8 mouse cellular contexts compared by ENCODE assay signal in the genomic region with DNA sequence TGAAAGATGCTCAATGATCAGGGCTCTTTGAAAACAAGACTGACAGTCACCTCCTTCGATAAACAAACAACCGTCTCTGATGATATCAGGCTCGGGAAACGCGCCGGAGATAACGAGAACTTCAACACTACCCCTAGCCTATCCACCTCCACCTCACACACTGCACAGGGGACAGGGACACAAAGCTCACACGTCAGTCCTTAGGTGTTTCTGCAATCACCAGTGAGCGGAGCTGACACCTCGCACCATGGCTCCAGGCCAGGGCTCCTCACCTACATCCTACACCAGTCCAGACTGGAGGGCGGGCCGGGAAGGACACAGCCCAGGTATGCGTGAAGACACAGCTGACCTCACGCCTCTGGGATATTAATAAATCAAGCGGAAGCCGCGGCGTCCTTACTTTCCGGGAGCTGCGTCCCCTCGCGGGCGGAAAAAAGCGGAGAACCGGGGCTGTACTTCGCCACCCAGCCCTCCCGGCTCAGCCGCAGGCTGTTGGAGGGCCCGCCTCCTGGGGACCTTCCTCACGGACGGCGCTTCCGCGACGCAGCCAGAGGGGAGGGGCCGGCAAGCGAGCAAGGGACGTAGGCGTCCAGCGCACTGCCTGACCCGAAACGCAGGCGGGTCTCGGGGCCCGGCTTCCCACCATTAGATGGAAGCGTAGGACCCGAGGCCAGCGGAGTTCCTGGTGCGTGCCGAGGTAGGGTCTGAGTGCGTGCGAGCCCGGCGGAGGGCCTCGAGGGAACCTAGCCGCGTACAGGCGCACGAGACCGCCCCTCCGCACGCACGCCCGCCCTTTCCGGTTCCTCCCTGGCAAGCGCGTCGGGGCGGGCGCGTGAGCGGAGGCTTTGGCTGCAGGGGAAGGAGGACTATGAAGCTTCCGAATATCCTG. TPM values are rescaled to one million over a fixed set of nuclear protein-coding genes. Genes with fewer than 3 reads are reported as not detected.
A peak's percentile ranks its signal among the peaks of the same experiment; 100 is the strongest.
DNase-seq lines count a peak whose midpoint lies in the region; ATAC-seq lines count a peak whose summit lies in the region.

Ak6 (plus strand) TSS at position 430 of the 889 bp plus-strand sequence.
Rad17 (minus strand) TSS at position 502 of the 889 bp plus-strand sequence.

- peak within 1 kb of the TSS; percentile 79 for H3K4me3 ChIP-seq in hindbrain, embryonic 15.5 days
- H3K4me3 ChIP-seq in macrophage (ENCODE audit: inconsistent target): peak within 1 kb of the TSS; percentile 99

- DNase-seq in T-cell, adult 2 months (ENCODE audit: low spot score): peak; percentile 94
- DNase-seq in cerebellum, postnatal 36 days: peak; percentile 97 to 98
- peak; percentile 95 to 98 for DNase-seq in frontal cortex, postnatal 36 days (ENCODE audit: low spot score in 2 of 2)
- DNase-seq in left cerebral cortex, adult 18-20 months (ENCODE audit: low spot score in 2 of 2): peak; percentile 93 to 98
- DNase-seq in right cerebral cortex, adult 18-20 months: peak; percentile 94
- peak; percentile 87 for DNase-seq in urinary bladder, postnatal 10 days (ENCODE audit: low spot score)

- peaks cover 15% of the 10 kb centered on the region for H3K4me1 ChIP-seq in hindbrain, embryonic 15.5 days (replicated peaks)

- peaks cover 19% of the 10 kb centered on the region for H3K36me3 ChIP-seq in hindbrain, embryonic 15.5 days
- 0 out of 2 replicates have a peak, but pooled peaks cover 1% of the 10 kb centered on the region for H3K36me3 ChIP-seq in macrophage (ENCODE audit: inconsistent target)

- under 1% methylated on average over 61 of the region's 73 CpGs for whole genome bisulfite sequencing in hindbrain, embryonic 15.5 days
- under 1% methylated on average over 72 of the region's 73 CpGs for WGBS in macrophage (ENCODE audit: missing documents)

- peak; percentile 98 for ATAC-seq in hindbrain, embryonic 15.5 days (ENCODE audit: low FRiP score, low read depth)

- no peaks in the 10 kb centered on the region for H3K27me3 ChIP-seq in hindbrain, embryonic 15.5 days

- peaks cover 74% of the 10 kb centered on the region for H3K79me2 ChIP-seq in macrophage (ENCODE audit: inconsistent target)

- H3K9ac ChIP-seq in hindbrain, embryonic 15.5 days: peak within 1 kb of the TSS; percentile 73

- no peaks in the 10 kb centered on the region for H3K9me3 ChIP-seq in hindbrain, embryonic 15.5 days

- H3K27ac ChIP-seq in hindbrain, embryonic 15.5 days (replicated peaks): peak within 1 kb of the TSS; percentile 98
- peak within 1 kb of the TSS; percentile 70 for H3K27ac ChIP-seq in macrophage

- peak within 1 kb of the TSS; percentile 76 for H3K4me2 ChIP-seq in hindbrain, embryonic 15.5 days

RNA-seq across cellular contexts. Expression of gene Ak6, which starts in this region (rescaled TPM):
- polyA plus RNA-seq in hindbrain, embryonic 15.5 days (2015; fragmentation: Nextera tagmentation; extraction: Ambion mirVana): 297 and 302 TPM in 2 replicates
- total RNA-seq in left cerebral cortex, adult 18-20 months (2021): 10 to 100 TPM; 86.9 to 96.2 TPM
- total RNA-seq in macrophage (2018; cell fraction: chromatin; rRNA removed): 10 to 100 TPM in 20 of 26 experiments, 1 to 10 TPM in 6; 6.1 to 35.7 (median 17.9) TPM
- total RNA-seq in macrophage (2018; cell fraction: cytosol; rRNA removed): 100 to 1,000 TPM in 3 of 26 experiments, 10 to 100 TPM in 23; 72.7 to 110 (median 85.0) TPM
- total RNA-seq in macrophage (2018; cell fraction: nucleus; rRNA removed): 10 to 100 TPM; 11.9 to 58.2 (median 31.1) TPM
- 94.8 to 163 TPM (median 124 TPM) in 3 replicates for polyA plus RNA-seq in macrophage (2018)

RNA-seq across cellular contexts. Expression of gene Rad17, which starts in this region (rescaled TPM):
- polyA plus RNA-seq in hindbrain, embryonic 15.5 days (2015; fragmentation: Nextera tagmentation; extraction: Ambion mirVana): 15.7 and 16.8 TPM in 2 replicates
- total RNA-seq in left cerebral cortex, adult 18-20 months (2021): 10 to 100 TPM; 14.8 to 15.1 TPM
- 10 to 100 TPM; 15.5 to 67.9 (median 40.6) TPM for total RNA-seq in macrophage (2018; cell fraction: chromatin; rRNA removed)
- total RNA-seq in macrophage (2018; cell fraction: cytosol; rRNA removed): 10 to 100 TPM; 15.6 to 27.7 (median 23.7) TPM
- 10 to 100 TPM; 14.2 to 49.6 (median 26.8) TPM for total RNA-seq in macrophage (2018; cell fraction: nucleus; rRNA removed)
- polyA plus RNA-seq in macrophage (2018): 19.7 to 30.9 TPM (median 22.6 TPM) in 3 replicates

Comparison
In these comparisons a context has a peak if more than half of its experiments do, and no peak if none do; other contexts are left out.
1. Peak in every context shown above with its lines: DNase-seq, ATAC-seq, H3K4me3 ChIP-seq and H3K27ac ChIP-seq.